Mouse (Mus musculus): ENCODE measurements around the gene Sat2. TPM values are rescaled to one million over a fixed set of nuclear protein-coding genes. Genes with fewer than 3 reads are reported as not detected.

The Sat2 gene
- polyA plus RNA-seq, 1 experiment = 3.8 TPM

DNA sequence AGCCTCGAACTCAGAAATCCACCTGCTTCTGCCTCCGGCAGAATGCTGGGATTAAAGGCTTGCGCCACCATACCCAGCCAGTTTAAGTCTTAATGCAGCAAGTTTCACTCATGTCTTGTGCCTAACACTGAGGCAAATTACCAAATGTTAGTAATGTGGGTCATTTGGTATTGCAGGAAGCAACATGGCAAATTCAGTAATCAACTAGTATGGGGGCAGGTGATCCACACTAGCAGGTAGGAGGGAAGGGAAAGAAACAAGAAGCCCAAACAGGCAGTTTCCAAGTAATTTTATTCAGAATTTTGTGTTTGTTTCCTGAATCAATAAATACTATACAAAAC is 44.8 kb downstream of the Sat2 start:
- Histone ChIP-seq H3ac (ENCODE audit: control insufficient read depth, insufficient read length, low read depth) (no peak overlapping the region), H3K79me2 (ENCODE audit: control insufficient read depth, insufficient read depth) (peaks cover 47% of the 10 kb centered on the region), H3K79me3 (ENCODE audit: low read depth) (peaks cover 40% of the 10 kb centered on the region), H3K27me3 (ENCODE audit: control insufficient read depth, insufficient read depth, insufficient read length) (no peaks in the 10 kb centered on the region), H3K4me3 (ENCODE audit: insufficient read depth, poor library complexity, severe bottlenecking) (no peak overlapping the region), H3K36me3 (ENCODE audit: control insufficient read depth, insufficient read depth) (peaks cover 62% of the 10 kb centered on the region)
- no peak for TF ChIP-seq USF1 (IDR thresholded peaks at IDR 0.05; ENCODE audit: low read depth)
- no peak for TF ChIP-seq MYOD1 (IDR thresholded peaks at IDR 0.05; ENCODE audit: control insufficient read depth, insufficient read length, low read depth)
- no peak for TF ChIP-seq MYOG (IDR thresholded peaks at IDR 0.05; ENCODE audit: control insufficient read depth, extremely low read depth, insufficient read length)
- no peak for TF ChIP-seq CTCF (IDR thresholded peaks at IDR 0.05; ENCODE audit: control insufficient read depth, insufficient read depth, insufficient read length)
- no peak for TF ChIP-seq MAX (IDR thresholded peaks at IDR 0.05)
- no peak for TF ChIP-seq CEBPB (IDR thresholded peaks at IDR 0.05; ENCODE audit: low read depth)
- TF ChIP-seq FOSL1 (IDR thresholded peaks at IDR 0.05; ENCODE audit: insufficient read depth, low read length, poor library complexity, severe bottlenecking) = no peak

DNA sequence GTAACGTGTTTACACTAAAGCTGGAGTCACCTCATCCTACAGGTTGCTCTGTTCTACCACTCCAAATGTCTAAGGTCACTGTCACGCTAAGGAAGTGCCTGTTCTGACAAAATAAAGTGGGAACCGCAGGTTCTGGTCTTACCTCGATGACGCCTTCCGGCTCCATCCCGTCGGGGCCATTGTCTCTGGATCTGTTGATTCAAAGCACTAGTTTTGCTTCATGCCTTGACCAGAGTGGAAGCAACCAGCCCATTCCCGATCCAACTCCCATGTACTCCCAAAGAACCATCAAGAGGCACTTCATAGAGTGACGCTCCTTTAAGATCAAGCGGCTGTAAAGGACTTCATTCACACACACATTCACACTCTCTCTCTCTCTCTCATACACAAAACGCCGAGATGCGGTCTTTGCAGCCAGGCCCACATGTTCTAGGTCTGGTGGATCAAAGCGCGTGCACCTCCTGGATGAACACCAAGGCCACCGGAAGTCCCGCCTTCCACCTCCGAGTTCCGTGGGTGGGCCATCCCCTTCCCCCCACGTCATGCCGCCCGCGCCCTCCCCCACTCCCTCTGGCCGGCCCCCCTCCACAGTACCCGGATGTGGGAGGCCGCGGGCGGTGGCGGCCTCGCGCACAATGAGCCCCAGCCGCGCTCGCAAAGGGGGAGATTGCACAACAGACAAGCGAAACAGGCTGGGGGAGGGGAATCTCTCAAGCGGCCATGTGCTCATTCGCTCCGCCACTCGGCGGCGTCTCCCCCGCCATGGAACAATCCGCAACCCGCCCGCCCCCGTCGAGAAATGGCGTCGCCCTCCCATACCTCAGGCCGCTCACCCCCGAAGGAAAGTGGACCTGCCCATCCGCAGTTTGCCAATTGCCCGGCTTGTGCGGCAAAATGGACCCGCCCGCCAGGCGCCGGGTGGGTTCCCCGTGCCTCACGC is 49.2 kb downstream of the Sat2 start:
- peak overlapping the region; percentile 99 for H3ac ChIP-seq (ENCODE audit: control insufficient read depth, insufficient read length, low read depth)
- peaks cover 45% of the 10 kb centered on the region for H3K79me3 ChIP-seq (ENCODE audit: low read depth)
- TF ChIP-seq USF1 (IDR thresholded peaks at IDR 0.05; ENCODE audit: low read depth) (no peak), MYOG (IDR thresholded peaks at IDR 0.05; ENCODE audit: control insufficient read depth, extremely low read depth, insufficient read length) (no peak), FOSL1 (IDR thresholded peaks at IDR 0.05; ENCODE audit: insufficient read depth, low read length, poor library complexity, severe bottlenecking) (no peak), MYOD1 (IDR thresholded peaks at IDR 0.05; ENCODE audit: control insufficient read depth, insufficient read length, low read depth) (no peak), CTCF (IDR thresholded peaks at IDR 0.05; ENCODE audit: control insufficient read depth, insufficient read depth, insufficient read length) (no peak), CEBPB (IDR thresholded peaks at IDR 0.05; ENCODE audit: low read depth) (peak; percentile 96), MAX (IDR thresholded peaks at IDR 0.05) (peak; percentile 76)
- no peaks in the 10 kb centered on the region for H3K27me3 ChIP-seq (ENCODE audit: control insufficient read depth, insufficient read depth, insufficient read length)
- H3K36me3 ChIP-seq (ENCODE audit: control insufficient read depth, insufficient read depth) = peaks cover 77% of the 10 kb centered on the region
- H3K79me2 ChIP-seq (ENCODE audit: control insufficient read depth, insufficient read depth) = peaks cover 62% of the 10 kb centered on the region
- peak overlapping the region; percentile 100 for H3K4me3 ChIP-seq (ENCODE audit: insufficient read depth, poor library complexity, severe bottlenecking)

DNA sequence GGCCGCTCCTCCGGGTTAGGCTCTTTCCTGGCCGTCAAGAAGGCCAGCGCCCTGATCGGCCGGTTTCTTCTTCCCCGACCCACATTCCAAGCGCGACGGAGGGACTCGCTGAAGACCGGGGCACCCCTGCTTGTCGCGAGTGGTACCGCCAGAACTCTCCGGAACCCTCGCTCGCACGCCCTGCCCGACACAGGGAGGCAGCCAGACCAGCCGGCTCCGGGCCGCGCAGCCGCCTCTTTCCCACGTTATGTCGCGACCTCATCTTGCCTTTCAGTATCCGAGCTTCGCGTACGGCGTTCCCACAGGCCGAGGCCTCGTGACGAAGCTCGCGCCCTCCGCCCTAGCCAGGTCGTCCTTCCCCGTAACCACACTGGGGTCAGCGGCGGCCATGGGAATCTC is 49.9 kb downstream of the Sat2 start:
- H3K27me3 ChIP-seq (ENCODE audit: control insufficient read depth, insufficient read depth, insufficient read length) = no peaks in the 10 kb centered on the region
- H3ac ChIP-seq (ENCODE audit: control insufficient read depth, insufficient read length, low read depth) = peak overlapping the region; percentile 99
- TF ChIP-seq CTCF (IDR thresholded peaks at IDR 0.05; ENCODE audit: control insufficient read depth, insufficient read depth, insufficient read length) = no peak
- H3K36me3 ChIP-seq (ENCODE audit: control insufficient read depth, insufficient read depth) = peaks cover 77% of the 10 kb centered on the region
- peaks cover 47% of the 10 kb centered on the region for H3K79me3 ChIP-seq (ENCODE audit: low read depth)
- H3K4me3 ChIP-seq (ENCODE audit: insufficient read depth, poor library complexity, severe bottlenecking) = peak overlapping the region; percentile 100
- H3K79me2 ChIP-seq (ENCODE audit: control insufficient read depth, insufficient read depth) = peaks cover 69% of the 10 kb centered on the region

DNA sequence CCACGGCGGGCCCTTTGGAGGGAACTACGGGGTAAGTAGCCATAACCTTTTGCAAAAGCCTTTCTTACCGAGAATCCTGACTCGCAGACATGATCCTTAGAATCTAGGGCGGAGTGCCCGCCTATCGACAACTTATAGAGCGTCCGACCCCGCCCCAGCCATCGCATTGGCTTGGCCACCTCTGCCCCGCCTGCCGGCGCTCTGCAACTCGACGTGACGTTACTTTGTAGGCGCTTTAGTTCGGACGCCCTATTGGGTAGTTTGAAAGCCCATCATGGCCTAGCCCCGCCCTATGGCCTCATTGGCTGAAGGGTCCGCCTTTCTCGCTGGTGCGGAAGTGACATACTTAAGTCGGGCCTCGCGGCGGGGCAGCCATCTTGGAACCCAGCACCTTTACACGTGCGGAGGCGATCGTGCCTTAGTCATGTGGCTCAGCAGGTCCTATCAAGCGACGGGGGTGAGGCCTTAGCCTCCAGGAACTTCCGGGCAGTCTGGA is 50.4 kb downstream of the Sat2 start, which contains the start of gene Eif4a1:
TSS of gene Eif4a1 (minus strand) at position 213 of the 496 bp plus-strand sequence.
- H3K27me3 ChIP-seq (ENCODE audit: control insufficient read depth, insufficient read depth, insufficient read length) = no peaks in the 10 kb centered on the region
- H3K79me2 ChIP-seq (ENCODE audit: control insufficient read depth, insufficient read depth) = peaks cover 74% of the 10 kb centered on the region
- peak within 1 kb of the TSS; percentile 100 for H3K4me3 ChIP-seq (ENCODE audit: insufficient read depth, poor library complexity, severe bottlenecking)
- H3ac ChIP-seq (ENCODE audit: control insufficient read depth, insufficient read length, low read depth) = peak within 1 kb of the TSS; percentile 99
- peaks cover 48% of the 10 kb centered on the region for H3K79me3 ChIP-seq (ENCODE audit: low read depth)
- peaks cover 79% of the 10 kb centered on the region for H3K36me3 ChIP-seq (ENCODE audit: control insufficient read depth, insufficient read depth)
- peak; percentile 94 for TF ChIP-seq USF1 (IDR thresholded peaks at IDR 0.05; ENCODE audit: low read depth)
- TF ChIP-seq FOSL1 (IDR thresholded peaks at IDR 0.05; ENCODE audit: insufficient read depth, low read length, poor library complexity, severe bottlenecking) = no peak
- peak; percentile 99 for TF ChIP-seq MAX (IDR thresholded peaks at IDR 0.05)

Small RNA genes within 50 kb of the gene (microRNA-seq; reads per million reads assigned to microRNA genes)
- gene Mir1934 (ENCODE audit: borderline microRNAs expressed) = 5.2 reads per million, percentile 53 among the genes with 10 or more reads in this experiment
- gene Mir467f (ENCODE audit: borderline microRNAs expressed) = not detected

Other genes starting within 250 kb of the Sat2 start
- 229 TPM for gene Naa38, start 226.5 kb upstream of the Sat2 start, polyA plus RNA-seq (2012; fragmentation: generic; extraction: Trizol)
- 22.8 TPM for gene Cyb5d1, start 226.4 kb upstream of the Sat2 start, polyA plus RNA-seq (2012; fragmentation: generic; extraction: Trizol)
- gene Tmem88, start 223.8 kb upstream of the Sat2 start, polyA plus RNA-seq (2012; fragmentation: generic; extraction: Trizol) = 0.16 TPM
- 9.0 TPM for gene Kdm6b, start 208.3 kb upstream of the Sat2 start, polyA plus RNA-seq (2012; fragmentation: generic; extraction: Trizol)
- 0.14 TPM for gene Dnah2, start 72.9 kb upstream of the Sat2 start, polyA plus RNA-seq (2012; fragmentation: generic; extraction: Trizol)
- gene Efnb3, start 61.8 kb upstream of the Sat2 start, polyA plus RNA-seq (2012; fragmentation: generic; extraction: Trizol) = 0.61 TPM
- gene Wrap53, start 41.8 kb upstream of the Sat2 start, polyA plus RNA-seq (2012; fragmentation: generic; extraction: Trizol) = 21.9 TPM
- 226 TPM for gene Trp53, start 41.7 kb upstream of the Sat2 start, polyA plus RNA-seq (2012; fragmentation: generic; extraction: Trizol)
- 0.20 TPM for gene Atp1b2, start 16.1 kb upstream of the Sat2 start, polyA plus RNA-seq (2012; fragmentation: generic; extraction: Trizol)
- gene Shbg, start 4.1 kb upstream of the Sat2 start, polyA plus RNA-seq (2012; fragmentation: generic; extraction: Trizol) = 0.18 TPM
- 96.0 TPM for gene Fxr2, start 11.0 kb downstream of the Sat2 start, polyA plus RNA-seq (2012; fragmentation: generic; extraction: Trizol)
- gene Sox15, start 33.3 kb downstream of the Sat2 start, polyA plus RNA-seq (2012; fragmentation: generic; extraction: Trizol) = 0.08 TPM
- 95.8 TPM for gene Mpdu1, start 40.6 kb downstream of the Sat2 start, polyA plus RNA-seq (2012; fragmentation: generic; extraction: Trizol)
- gene Cd68, start 44.1 kb downstream of the Sat2 start, polyA plus RNA-seq (2012; fragmentation: generic; extraction: Trizol) = 1.5 TPM
- 1,304 TPM for gene Eif4a1, start 50.4 kb downstream of the Sat2 start, polyA plus RNA-seq (2012; fragmentation: generic; extraction: Trizol)
- 89.0 TPM for gene Senp3, start 60.1 kb downstream of the Sat2 start, polyA plus RNA-seq (2012; fragmentation: generic; extraction: Trizol)
- 0.28 TPM for gene Tnfsf13, start 63.8 kb downstream of the Sat2 start, polyA plus RNA-seq (2012; fragmentation: generic; extraction: Trizol)
- gene Tnfsf12, start 73.8 kb downstream of the Sat2 start, polyA plus RNA-seq (2012; fragmentation: generic; extraction: Trizol) = 6.4 TPM
- 1.5 TPM for gene Tnfsfm13, start 74.1 kb downstream of the Sat2 start, polyA plus RNA-seq (2012; fragmentation: generic; extraction: Trizol)
- 84.2 TPM for gene Polr2a, start 136.6 kb downstream of the Sat2 start, polyA plus RNA-seq (2012; fragmentation: generic; extraction: Trizol)
- gene Slc35g3, start 139.9 kb downstream of the Sat2 start, polyA plus RNA-seq (2012; fragmentation: generic; extraction: Trizol) = 0.08 TPM
- gene Zbtb4, start 143.9 kb downstream of the Sat2 start, polyA plus RNA-seq (2012; fragmentation: generic; extraction: Trizol) = 3.0 TPM
- gene Chrnb1, start 173.9 kb downstream of the Sat2 start, polyA plus RNA-seq (2012; fragmentation: generic; extraction: Trizol) = 37.7 TPM
- gene Fgf11, start 179.8 kb downstream of the Sat2 start, polyA plus RNA-seq (2012; fragmentation: generic; extraction: Trizol) = 4.2 TPM
- gene Tmem102, start 183.6 kb downstream of the Sat2 start, polyA plus RNA-seq (2012; fragmentation: generic; extraction: Trizol) = 0.32 TPM
- not detected for gene Gm39566, start 193.3 kb downstream of the Sat2 start, polyA plus RNA-seq (2012; fragmentation: generic; extraction: Trizol)
- not detected for gene Spem2, start 196.4 kb downstream of the Sat2 start, polyA plus RNA-seq (2012; fragmentation: generic; extraction: Trizol)
- not detected for gene Spem1, start 200.2 kb downstream of the Sat2 start, polyA plus RNA-seq (2012; fragmentation: generic; extraction: Trizol)
- gene Nlgn2, start 215.8 kb downstream of the Sat2 start, polyA plus RNA-seq (2012; fragmentation: generic; extraction: Trizol) = 10.7 TPM
- 260 TPM for gene Tmem256, start 216.5 kb downstream of the Sat2 start, polyA plus RNA-seq (2012; fragmentation: generic; extraction: Trizol)
- 82.7 TPM for gene Plscr3, start 224.4 kb downstream of the Sat2 start, polyA plus RNA-seq (2012; fragmentation: generic; extraction: Trizol)
- not detected for gene Tnk1, start 236.7 kb downstream of the Sat2 start, polyA plus RNA-seq (2012; fragmentation: generic; extraction: Trizol)